ENCODE assay signal across 17 mouse cellular contexts in genomic region chr3:120675906-120676305, GRCm38 (mm10).
"Had no signal": no experiment of that assay in that cellular context is flagged by ENCODE, and none has a peak within 500 bp of the region (broad histone marks: within the 10 kb centered on the region; RNA-seq: fewer than 3 reads in every experiment).

No protein-coding gene starts in this region.

- ATAC-seq: midbrain, embryonic 16.5 days had no signal

- H3K27me3 ChIP-seq: midbrain, embryonic 12.5 days; neural tube, embryonic 13.5 days; neural tube, embryonic 15.5 days had no signal

- H3K9me3 ChIP-seq: midbrain, embryonic 10.5 days; midbrain, embryonic 12.5 days; neural tube, embryonic 15.5 days had no signal

- H3K9ac ChIP-seq: liver, embryonic 14.5 days; lung, embryonic 14.5 days; midbrain, embryonic 12.5 days; neural tube, embryonic 13.5 days; neural tube, embryonic 15.5 days had no signal

- H3K36me3 ChIP-seq: midbrain, embryonic 10.5 days; midbrain, embryonic 12.5 days; neural tube, embryonic 13.5 days; neural tube, embryonic 15.5 days had no signal

- H3K4me1 ChIP-seq: midbrain, embryonic 10.5 days; midbrain, embryonic 12.5 days; neural tube, embryonic 13.5 days; neural tube, embryonic 15.5 days had no signal

- DNase-seq: lung, adult 18-20 months; lung, embryonic 14.5 days; lung, postnatal 10 days; lung, postnatal 4 days; retina, postnatal 1 day; right cerebral cortex, adult 18-20 months; right cerebral cortex, postnatal 14 days; thymus, adult 2 months; thymus, postnatal 25 days; thymus, postnatal 4 days had no signal

- H3K27ac ChIP-seq: liver, embryonic 14.5 days; midbrain, embryonic 10.5 days; midbrain, embryonic 12.5 days; neural tube, embryonic 13.5 days; neural tube, embryonic 15.5 days had no signal

- H3K4me3 ChIP-seq: midbrain, embryonic 10.5 days; midbrain, embryonic 12.5 days; myocyte; neural tube, embryonic 13.5 days; neural tube, embryonic 15.5 days had no signal

- H3K4me2 ChIP-seq: lung, embryonic 14.5 days; midbrain, embryonic 12.5 days; neural tube, embryonic 13.5 days; neural tube, embryonic 15.5 days had no signal
